Mouse (Mus musculus): ENCODE results near the gene Hoxd3. TPM values are rescaled to one million over a fixed set of nuclear protein-coding genes. Genes with fewer than 3 reads are reported as not detected.
A peak's percentile ranks its signal among the peaks of the same experiment; 100 is the strongest.

The Hoxd3 gene
- polyA plus RNA-seq, 1 experiment from 2014 or later = 0.21 TPM

DNA sequence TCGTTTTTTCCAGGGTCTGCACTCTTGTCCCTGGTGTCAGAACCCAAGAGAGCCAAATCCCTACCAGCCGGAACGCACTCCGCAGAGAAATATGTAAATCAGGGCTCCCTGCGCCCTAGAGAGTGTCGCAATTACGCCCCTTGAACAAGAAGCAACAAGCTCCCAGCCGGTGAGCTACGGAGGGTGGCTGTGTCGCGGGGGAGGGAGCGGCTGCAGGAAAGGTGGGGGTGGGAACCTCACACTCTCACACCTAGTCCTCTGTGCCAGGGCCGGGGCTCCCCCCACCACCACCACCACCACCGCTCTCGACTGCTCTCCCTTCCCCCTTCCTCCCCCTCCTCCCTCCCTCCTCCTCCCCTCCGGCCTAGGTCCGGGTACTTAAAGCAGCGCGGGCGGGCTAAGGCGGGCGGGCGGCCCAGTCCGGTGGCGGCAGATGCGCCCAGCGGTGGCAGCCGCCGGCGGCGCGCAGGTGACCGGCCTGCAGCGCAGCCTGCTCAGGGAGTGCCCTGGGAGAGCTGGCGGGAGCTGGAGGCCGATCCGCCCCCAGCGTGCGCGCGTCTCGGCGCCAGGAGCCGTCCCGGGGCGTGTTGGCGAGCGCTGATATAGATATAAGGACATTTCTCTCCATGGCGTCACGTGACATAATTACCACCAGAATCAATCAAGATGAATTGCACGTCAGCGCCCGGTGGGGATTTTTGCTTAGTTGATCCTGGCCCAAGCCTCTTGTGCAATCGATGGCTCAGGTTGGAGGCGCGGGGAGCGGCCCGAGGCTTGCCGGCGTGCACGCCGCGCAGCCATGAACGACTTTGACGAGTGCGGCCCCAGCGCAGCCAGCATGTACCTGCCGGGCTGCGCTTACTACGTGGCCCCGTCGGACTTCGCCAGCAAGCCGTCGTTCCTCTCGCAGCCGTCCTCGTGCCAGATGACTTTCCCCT, 29.9 kb upstream of the Hoxd3 start:
- Histone ChIP-seq H3K4me2 (no peak overlapping the region), H3K4me1 (peaks cover 10% of the 10 kb centered on the region; the same call in 1 of the 2 replicates), H3K9me3 (no peaks in the 10 kb centered on the region), H3K27ac (no peak overlapping the region), H3K36me3 (replicated peaks) (no peaks in the 10 kb centered on the region), H3K9ac (no peak overlapping the region), H3K27me3 (replicated peaks) (peaks cover 94% of the 10 kb centered on the region), H3K4me3 (no peak overlapping the region)
- WGBS = under 1% methylated on average over 70 of the region's 78 CpGs
- ATAC-seq (replicated peaks) = 0 out of 2 replicates have a peak, but pooled peaks have one; percentile 14

DNA sequence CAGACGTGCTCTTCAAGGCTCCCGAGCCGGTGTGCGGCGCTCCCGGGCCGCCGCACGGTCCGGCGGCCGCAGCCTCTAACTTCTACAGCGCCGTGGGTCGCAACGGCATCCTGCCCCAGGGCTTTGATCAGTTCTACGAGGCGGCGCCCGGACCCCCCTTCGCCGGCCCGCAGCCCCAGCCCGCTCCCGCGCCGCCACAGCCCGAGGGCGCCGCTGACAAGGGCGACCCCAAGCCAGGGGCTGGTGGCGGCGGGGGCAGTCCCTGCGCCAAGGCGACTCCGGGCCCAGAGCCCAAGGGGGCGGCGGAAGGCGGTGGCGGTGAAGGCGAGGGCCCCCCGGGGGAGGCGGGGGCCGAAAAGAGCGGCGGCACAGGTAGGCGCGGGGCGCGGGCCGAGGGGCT, 28.9 kb upstream of the Hoxd3 start:
- ATAC-seq (replicated peaks) = 0 out of 2 replicates have a peak, but pooled peaks have one; percentile 24
- no peak overlapping the region for H3K27ac ChIP-seq
- 0 out of 2 replicates have a peak overlapping the region, but pooled peaks have one; percentile 9 for H3K4me2 ChIP-seq
- H3K9ac ChIP-seq = no peak overlapping the region
- peaks cover 10% of the 10 kb centered on the region; the same call in 1 of the 2 replicates for H3K4me1 ChIP-seq
- no peak overlapping the region for H3K4me3 ChIP-seq
- peaks cover 94% of the 10 kb centered on the region for H3K27me3 ChIP-seq (replicated peaks)
- H3K36me3 ChIP-seq (replicated peaks) = no peaks in the 10 kb centered on the region
- no peaks in the 10 kb centered on the region for H3K9me3 ChIP-seq
- WGBS = under 1% methylated on average over 51 of the region's 51 CpGs

DNA sequence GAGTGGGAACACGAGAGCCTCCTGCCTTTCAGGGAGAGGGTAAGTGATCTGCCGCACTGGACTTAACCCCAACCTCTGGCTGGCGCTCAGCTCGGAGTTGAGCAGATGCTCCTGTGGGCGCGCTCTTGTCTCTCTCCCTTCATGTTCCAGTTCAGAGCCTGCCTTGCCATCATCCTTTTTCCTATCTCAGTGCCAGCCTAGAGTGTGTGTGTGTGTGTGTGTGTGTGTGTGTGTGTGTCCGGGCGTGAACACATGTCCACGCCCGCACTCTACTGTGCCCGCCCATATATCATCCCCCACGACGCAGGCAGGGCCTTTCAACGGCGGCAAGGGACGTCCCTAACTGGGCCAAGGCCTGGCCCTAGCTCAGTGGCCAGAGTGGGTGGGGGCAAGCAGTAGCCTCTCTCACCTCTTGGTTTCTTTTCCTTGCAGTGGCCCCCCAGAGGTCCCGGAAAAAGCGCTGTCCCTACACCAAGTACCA, 28.2 kb upstream of the Hoxd3 start:
- no peak overlapping the region for H3K4me2 ChIP-seq
- H3K4me3 ChIP-seq = no peak overlapping the region
- no peaks in the 10 kb centered on the region for H3K9me3 ChIP-seq
- H3K9ac ChIP-seq = no peak overlapping the region
- H3K36me3 ChIP-seq (replicated peaks) = no peaks in the 10 kb centered on the region
- H3K27ac ChIP-seq = no peak overlapping the region
- H3K27me3 ChIP-seq (replicated peaks) = peaks cover 94% of the 10 kb centered on the region
- no peak for ATAC-seq (replicated peaks)
- H3K4me1 ChIP-seq = peaks cover 10% of the 10 kb centered on the region; the same call in 1 of the 2 replicates
- WGBS = 1% methylated on average over 18 of the region's 18 CpGs

DNA sequence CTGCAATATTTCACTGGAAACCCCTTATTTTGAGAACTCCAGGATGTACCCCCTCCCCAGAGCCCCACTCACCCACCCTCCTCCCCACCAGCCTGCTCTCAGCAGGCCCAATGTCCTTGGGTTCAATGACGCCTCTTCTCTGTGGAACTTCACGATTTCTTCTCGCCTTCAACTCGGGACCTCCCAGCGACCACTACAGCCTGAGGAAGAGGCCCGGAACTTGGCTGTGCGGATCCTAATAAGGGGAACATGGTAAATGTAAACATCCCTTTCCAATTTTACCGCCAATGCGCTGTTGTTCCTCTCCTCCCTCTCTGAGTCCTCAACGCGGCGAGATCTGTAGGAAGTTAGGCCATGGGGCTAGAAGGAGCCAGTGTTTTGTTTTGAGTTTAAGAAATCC, 27.6 kb upstream of the Hoxd3 start:
- Histone ChIP-seq H3K27ac (no peak overlapping the region), H3K4me2 (no peak overlapping the region), H3K9me3 (no peaks in the 10 kb centered on the region), H3K4me1 (peaks cover 10% of the 10 kb centered on the region; the same call in 1 of the 2 replicates), H3K27me3 (replicated peaks) (peaks cover 94% of the 10 kb centered on the region), H3K9ac (no peak overlapping the region), H3K36me3 (replicated peaks) (no peaks in the 10 kb centered on the region), H3K4me3 (no peak overlapping the region)
- WGBS = 2% methylated on average over 12 of the region's 12 CpGs
- ATAC-seq (replicated peaks) = no peak

- Histone ChIP-seq H3K4me3 (no peak overlapping the region), H3K4me2 (no peak overlapping the region), H3K27me3 (replicated peaks) (peaks cover 91% of the 10 kb centered on the region), H3K9ac (no peak overlapping the region), H3K27ac (no peak overlapping the region), H3K4me1 (peaks cover 10% of the 10 kb centered on the region; the same call in 1 of the 2 replicates), H3K36me3 (replicated peaks) (no peaks in the 10 kb centered on the region), H3K9me3 (no peaks in the 10 kb centered on the region)
- 15% methylated on average over 4 of the region's 4 CpGs for WGBS
- ATAC-seq (replicated peaks) = no peak
These were observed 26.6 kb upstream of the Hoxd3 start for GRCm38 (mm10) chr2:74685059-74685603.

DNA sequence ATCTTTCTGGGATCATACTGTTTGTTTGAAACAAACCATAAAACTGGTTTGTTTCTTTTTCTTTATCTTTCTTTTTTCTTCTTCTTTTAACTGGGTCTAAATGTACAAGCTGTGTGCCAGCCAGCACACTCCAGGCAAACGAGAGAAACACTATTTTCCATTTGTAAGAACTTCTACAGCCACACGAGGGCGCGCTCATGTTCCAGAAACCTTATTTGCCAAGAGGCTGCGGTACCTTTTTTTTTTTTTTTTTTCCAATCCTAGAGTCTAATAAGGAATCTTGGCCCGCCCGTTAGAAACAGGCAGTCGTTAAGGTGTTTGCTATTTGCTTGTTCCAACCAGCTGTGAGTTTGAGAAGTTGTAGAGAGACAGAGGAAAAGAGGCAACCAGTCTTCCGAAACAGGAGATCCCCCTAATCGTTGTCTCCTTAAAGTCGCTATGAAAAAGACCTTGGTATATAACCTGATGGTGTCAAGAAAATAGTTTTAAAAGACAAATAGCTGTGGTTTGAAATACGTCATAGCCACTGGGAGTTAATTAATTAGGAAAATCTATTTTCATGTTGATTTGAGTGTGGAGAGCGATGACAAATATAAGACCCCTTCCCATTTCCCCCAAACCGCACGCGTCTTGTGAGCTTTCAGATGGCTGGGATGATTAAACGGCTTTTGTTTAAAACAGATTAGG, 25.3 kb upstream of the Hoxd3 start:
- ATAC-seq (replicated peaks) = no peak
- no peak overlapping the region for H3K9ac ChIP-seq
- 5% methylated on average over 17 of the region's 17 CpGs for WGBS
- H3K9me3 ChIP-seq = no peaks in the 10 kb centered on the region
- H3K27ac ChIP-seq = no peak overlapping the region
- no peaks in the 10 kb centered on the region for H3K36me3 ChIP-seq (replicated peaks)
- peaks cover 10% of the 10 kb centered on the region; the same call in 1 of the 2 replicates for H3K4me1 ChIP-seq
- peaks cover 87% of the 10 kb centered on the region for H3K27me3 ChIP-seq (replicated peaks)
- H3K4me3 ChIP-seq = no peak overlapping the region
- no peak overlapping the region for H3K4me2 ChIP-seq

DNA sequence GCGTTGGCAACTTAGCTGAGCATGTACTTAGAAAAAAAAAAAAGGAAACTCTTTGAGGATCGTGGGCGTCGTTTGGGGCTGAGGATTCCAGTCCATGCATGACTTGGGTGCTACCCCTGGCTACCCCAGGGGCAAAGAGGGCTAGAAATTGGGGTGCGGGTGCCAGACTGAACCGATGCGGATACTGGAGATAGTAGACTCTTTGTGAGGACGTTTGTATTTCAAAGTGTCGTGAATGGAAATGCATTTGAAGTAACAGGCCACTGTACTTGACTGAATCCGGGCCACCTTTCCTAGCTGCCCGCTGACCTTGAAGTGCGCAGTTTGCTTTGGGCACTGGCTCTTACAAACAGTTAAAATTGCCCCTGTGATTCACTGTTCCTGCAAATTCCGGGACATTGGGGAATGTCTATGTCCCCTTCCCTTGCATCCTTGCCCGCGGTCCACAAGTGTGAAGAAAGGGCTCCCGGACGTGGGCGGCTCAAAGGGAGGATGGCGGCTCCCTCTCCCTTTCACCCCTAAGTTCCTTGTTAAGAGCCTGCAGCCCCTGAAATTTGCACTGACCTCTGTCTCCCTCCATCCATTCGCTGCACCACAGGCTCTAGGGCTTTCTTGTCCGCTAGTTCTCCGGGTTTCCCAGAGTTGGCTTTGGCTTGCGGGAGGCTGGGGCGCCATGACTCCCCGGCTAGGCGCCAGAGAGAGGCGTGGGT, 24.6 kb upstream of the Hoxd3 start:
- no peak overlapping the region for H3K4me2 ChIP-seq
- H3K4me3 ChIP-seq = no peak overlapping the region
- H3K27ac ChIP-seq = no peak overlapping the region
- H3K27me3 ChIP-seq (replicated peaks) = peaks cover 87% of the 10 kb centered on the region
- no peaks in the 10 kb centered on the region for H3K36me3 ChIP-seq (replicated peaks)
- H3K9me3 ChIP-seq = no peaks in the 10 kb centered on the region
- H3K4me1 ChIP-seq = peaks cover 7% of the 10 kb centered on the region; the same call in 1 of the 2 replicates
- H3K9ac ChIP-seq = no peak overlapping the region
- 1% methylated on average over 27 of the region's 27 CpGs for WGBS
- ATAC-seq (replicated peaks) = no peak

DNA sequence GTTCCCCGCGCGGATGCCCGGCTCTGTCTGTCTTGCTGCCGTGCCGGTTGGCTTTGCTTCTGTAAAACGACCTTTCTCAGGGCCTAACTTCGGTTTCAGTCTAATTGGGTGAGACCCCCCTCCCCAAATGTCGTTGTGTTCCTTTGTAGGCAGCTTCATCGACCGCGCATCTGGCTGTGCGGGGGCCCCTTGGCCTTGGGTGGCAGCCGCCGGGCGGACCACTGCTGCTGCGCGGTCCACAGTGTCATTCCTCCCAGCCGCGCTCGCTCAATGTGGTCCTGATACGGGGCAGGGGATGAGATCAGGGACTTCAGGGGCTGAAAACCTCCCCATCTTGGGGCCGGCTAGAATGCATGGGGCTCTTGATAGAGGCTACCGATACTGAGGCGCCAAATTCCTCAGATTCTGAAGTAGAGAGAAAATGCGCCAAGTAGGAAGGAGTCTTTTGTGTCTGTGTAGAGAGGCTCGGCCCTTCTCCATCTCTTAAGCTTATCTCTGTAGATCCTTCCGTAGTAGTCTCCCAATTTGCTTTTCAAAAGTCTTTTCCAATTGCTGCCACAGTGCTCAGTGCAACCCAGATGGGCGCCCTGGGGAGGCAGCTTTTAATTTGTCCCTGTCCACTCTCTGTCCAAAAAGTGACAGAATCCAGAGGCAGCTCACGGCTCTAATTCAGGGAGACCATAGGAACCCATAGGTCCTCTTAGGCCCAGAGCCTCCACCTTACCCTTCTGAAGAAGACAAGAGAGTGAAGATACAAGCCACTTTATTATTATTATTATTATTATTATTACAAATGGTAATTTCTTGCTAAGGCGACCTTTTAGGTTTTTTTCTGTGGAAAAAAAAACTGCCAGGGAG, 23.8 kb upstream of the Hoxd3 start:
- Histone ChIP-seq H3K27ac (no peak overlapping the region), H3K4me2 (no peak overlapping the region)
- no peak for ATAC-seq (replicated peaks)

DNA sequence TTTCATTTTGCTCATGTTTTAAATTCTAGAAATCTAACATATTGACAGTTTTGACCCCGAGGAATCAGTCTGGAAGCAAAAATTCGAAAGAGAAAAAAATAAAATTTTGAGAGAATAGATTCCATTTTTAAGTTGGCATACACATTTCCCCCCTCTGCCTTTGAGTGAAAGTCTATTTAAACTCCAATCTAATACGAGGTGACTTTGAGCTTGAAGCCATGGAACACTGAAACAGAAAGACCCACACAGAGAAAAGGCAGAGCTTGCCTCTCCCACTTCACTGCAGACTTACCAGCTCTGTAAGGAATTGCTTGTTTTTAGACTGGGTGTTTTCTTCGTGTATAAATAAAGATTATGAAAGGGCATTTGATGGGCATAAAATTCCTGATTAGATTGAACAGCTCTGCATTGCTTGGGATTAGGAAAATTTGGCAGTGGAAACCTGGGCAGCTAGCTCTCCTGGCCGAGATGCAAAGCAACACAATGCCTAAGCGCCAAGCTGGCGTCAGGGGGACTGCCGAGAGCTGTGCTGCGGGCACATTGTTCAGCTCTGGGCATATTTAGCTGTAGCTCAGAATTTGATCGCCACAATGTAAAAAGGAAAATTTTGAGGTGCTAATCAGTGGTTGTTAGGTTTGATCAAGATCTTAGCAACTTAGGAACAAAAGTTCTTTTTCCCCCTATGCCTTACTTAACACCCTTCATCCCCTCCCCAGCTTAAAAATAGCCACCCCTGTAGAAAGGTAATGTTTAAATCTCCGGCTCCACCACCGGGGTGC, 22.7 kb upstream of the Hoxd3 start:
- WGBS = 3% methylated on average over 12 of the region's 12 CpGs
- no peak for ATAC-seq (replicated peaks)
- no peaks in the 10 kb centered on the region for H3K36me3 ChIP-seq (replicated peaks)
- no peaks in the 10 kb centered on the region for H3K9me3 ChIP-seq
- H3K4me3 ChIP-seq = no peak overlapping the region
- no peak overlapping the region for H3K4me2 ChIP-seq
- no peak overlapping the region for H3K9ac ChIP-seq
- H3K27ac ChIP-seq = no peak overlapping the region
- H3K4me1 ChIP-seq = no peaks in the 10 kb centered on the region
- peaks cover 88% of the 10 kb centered on the region for H3K27me3 ChIP-seq (replicated peaks)

More for the DNA sequence above, 23.8 kb upstream of the Hoxd3 start:
- H3K27me3 ChIP-seq (replicated peaks) = peaks cover 88% of the 10 kb centered on the region
- under 1% methylated on average over 31 of the region's 31 CpGs for WGBS
- no peaks in the 10 kb centered on the region for H3K4me1 ChIP-seq
- no peak overlapping the region for H3K4me3 ChIP-seq
- no peak overlapping the region for H3K9ac ChIP-seq
- H3K36me3 ChIP-seq (replicated peaks) = no peaks in the 10 kb centered on the region
- H3K9me3 ChIP-seq = no peaks in the 10 kb centered on the region

GRCm38 (mm10) chr2:74689574-74690337, 22.0 kb upstream of the Hoxd3 start:
- Histone ChIP-seq H3K36me3 (replicated peaks) (no peaks in the 10 kb centered on the region), H3K27me3 (replicated peaks) (peaks cover 88% of the 10 kb centered on the region), H3K9ac (no peak overlapping the region), H3K4me2 (no peak overlapping the region), H3K4me3 (no peak overlapping the region), H3K9me3 (no peaks in the 10 kb centered on the region), H3K27ac (no peak overlapping the region), H3K4me1 (no peaks in the 10 kb centered on the region)
- no peak for ATAC-seq (replicated peaks)
- WGBS = under 1% methylated on average over 24 of the region's 24 CpGs
